8 mouse cellular contexts compared by ENCODE assay signal in genomic region chr3:108910303-108911080, GRCm38 (mm10). TPM values are rescaled to one million over a fixed set of nuclear protein-coding genes. Genes with fewer than 3 reads are reported as not detected.
DNase-seq lines count a peak whose midpoint lies in the region; ATAC-seq and TF ChIP-seq lines count a peak whose summit lies in the region.

No protein-coding gene starts in this region.

- H3K4me1 ChIP-seq in heart, embryonic 15.5 days (replicated peaks), result peaks cover 13% of the 10 kb centered on the region
- H3K4me1 ChIP-seq in limb, embryonic 10.5 days, result peaks cover 10% of the 10 kb centered on the region

- peak; percentile 14 for DNase-seq in left cerebral cortex, postnatal 4 days
- no peak for DNase-seq in left cerebral cortex, postnatal 25 days (ENCODE audit: low spot score in 2 of 2)
- peak; percentile 83 for DNase-seq in cerebellum, adult 8-10 months
- peak; percentile 44 for DNase-seq in limb, embryonic 10.5 days (ENCODE audit: low spot score)
- no peak for DNase-seq in layer of hippocampus, adult 11-12 months (ENCODE audit: low spot score)

- peak overlapping the region; percentile 98 for H3ac ChIP-seq in myocyte (ENCODE audit: control insufficient read depth, insufficient read length)

- peaks cover 53% of the 10 kb centered on the region for H3K79me2 ChIP-seq in myocyte (ENCODE audit: control insufficient read depth, insufficient read depth)

- H3K27ac ChIP-seq in heart, embryonic 15.5 days, result peak overlapping the region; percentile 99
- H3K27ac ChIP-seq in limb, embryonic 10.5 days, result peak overlapping the region; percentile 97

- no peaks in the 10 kb centered on the region for H3K9me3 ChIP-seq in heart, embryonic 15.5 days (replicated peaks)
- H3K9me3 ChIP-seq in limb, embryonic 10.5 days (replicated peaks), result no peaks in the 10 kb centered on the region

- H3K9ac ChIP-seq in heart, embryonic 15.5 days, result peak overlapping the region; percentile 92

- WGBS in heart, embryonic 15.5 days, result under 1% methylated on average over 31 of the region's 32 CpGs
- WGBS in limb, embryonic 10.5 days, result under 1% methylated on average over 32 of the region's 32 CpGs

- no peaks in the 10 kb centered on the region for H3K27me3 ChIP-seq in heart, embryonic 15.5 days
- no peaks in the 10 kb centered on the region for H3K27me3 ChIP-seq in limb, embryonic 10.5 days (ENCODE audit: low read depth, poor library complexity, severe bottlenecking)
- H3K27me3 ChIP-seq in myocyte (ENCODE audit: control insufficient read depth, insufficient read depth, insufficient read length), result no peaks in the 10 kb centered on the region

- ATAC-seq in heart, embryonic 15.5 days (replicated peaks; ENCODE audit: insufficient number of reproducible peaks, insufficient read depth, low FRiP score, low read depth), result no peak
- no peak for ATAC-seq in frontal cortex, adult (ENCODE audit: low TSS enrichment)

- H3K4me2 ChIP-seq in heart, embryonic 15.5 days, result peak overlapping the region; percentile 93
- H3K4me2 ChIP-seq in myocyte (ENCODE audit: low read depth), result peak overlapping the region; percentile 93

- H3K4me3 ChIP-seq in heart, embryonic 15.5 days, result peak overlapping the region; percentile 76
- peak overlapping the region; percentile 97 for H3K4me3 ChIP-seq in limb, embryonic 10.5 days
- H3K4me3 ChIP-seq in myocyte, result peak overlapping the region; percentile 99

- intact Hi-C loops in left cerebral cortex, postnatal 4 days (cut with DNase I), result loop anchor here (5.0 to 10.0 kb wide), 2 partner anchors 52 to 154 kb away; no protein-coding TSS in a partner anchor
- intact Hi-C loops in left cerebral cortex, postnatal 25 days (cut with DNase I), result loop anchor here (5.0 to 10.0 kb wide), 6 partner anchors 52 to 584 kb away; partner anchors contain the start of genes Gpsm2 and Stxbp3

- peaks cover 24% of the 10 kb centered on the region for H3K36me3 ChIP-seq in heart, embryonic 15.5 days
- H3K36me3 ChIP-seq in limb, embryonic 10.5 days, result peaks cover 31% of the 10 kb centered on the region
- peaks cover 32% of the 10 kb centered on the region for H3K36me3 ChIP-seq in myocyte (ENCODE audit: control insufficient read depth, insufficient read depth)

- TF ChIP-seq POLR2A in myocyte (IDR thresholded peaks at IDR 0.05; ENCODE audit: insufficient read length, low read depth), result no peak

TF ChIP-seq in myocyte, 11 proteins besides CTCF, POLR2A, EP300 and RAD21:
- TF ChIP-seq E2F4 (IDR thresholded peaks at IDR 0.05; ENCODE audit: insufficient read depth) (no peak), POLR2AphosphoS2 (IDR thresholded peaks at IDR 0.05; ENCODE audit: insufficient read length, low read depth) (no peak), USF1 (IDR thresholded peaks at IDR 0.05; ENCODE audit: low read depth) (no peak), TCF12 (IDR thresholded peaks at IDR 0.05; ENCODE audit: insufficient read depth, poor library complexity, severe bottlenecking) (no peak), MYOG (IDR thresholded peaks at IDR 0.05; ENCODE audit: control insufficient read depth in 1 of 3, insufficient read depth in 1 of 3, insufficient read length in 2 of 3, low read depth in 2 of 3) (no peak)

RNA-seq across cellular contexts. Expression of gene Prpf38b, which starts 1.0 kb away (rescaled TPM):
- total RNA-seq in left cerebral cortex, postnatal 4 days (2021), result 10 to 100 TPM; 49.4 to 57.6 TPM
- 10 to 100 TPM; 39.6 to 43.8 TPM for total RNA-seq in left cerebral cortex, postnatal 25 days (2021)
- polyA plus RNA-seq in heart, embryonic 15.5 days (2015; fragmentation: Nextera tagmentation; extraction: Ambion mirVana), result 48.1 and 51.6 TPM in 2 replicates
- polyA plus RNA-seq in limb, embryonic 10.5 days (2016; fragmentation: Nextera tagmentation; extraction: Ambion mirVana), result 69.9 and 72.6 TPM in 2 replicates
- 19.0 TPM for polyA plus RNA-seq in myocyte (2012; fragmentation: generic; extraction: Trizol)

RNA-seq across cellular contexts. Expression of gene Fndc7, which starts 20.7 kb away (rescaled TPM):
- under 1 TPM in 1 of 2 experiments, not detected in 1; 0.14 TPM for total RNA-seq in left cerebral cortex, postnatal 4 days (2021)
- under 1 TPM in 1 of 2 experiments, not detected in 1; 0.09 TPM for total RNA-seq in left cerebral cortex, postnatal 25 days (2021)
- polyA plus RNA-seq in heart, embryonic 15.5 days (2015; fragmentation: Nextera tagmentation; extraction: Ambion mirVana), result 0.09 and 0.36 TPM in 2 replicates
- 0.14 TPM in 1 of 2 replicates, not detected in the other for polyA plus RNA-seq in limb, embryonic 10.5 days (2016; fragmentation: Nextera tagmentation; extraction: Ambion mirVana)
- 0.26 TPM for polyA plus RNA-seq in myocyte (2012; fragmentation: generic; extraction: Trizol)

RNA-seq across cellular contexts. Expression of gene Henmt1, which starts 29.2 kb away (rescaled TPM):
- 1 to 10 TPM; 4.4 to 5.8 TPM for total RNA-seq in left cerebral cortex, postnatal 4 days (2021)
- 1 to 10 TPM; 3.1 to 4.4 TPM for total RNA-seq in left cerebral cortex, postnatal 25 days (2021)
- polyA plus RNA-seq in heart, embryonic 15.5 days (2015; fragmentation: Nextera tagmentation; extraction: Ambion mirVana), result 0.25 TPM in 1 of 2 replicates, not detected in the other
- 0.48 and 0.88 TPM in 2 replicates for polyA plus RNA-seq in limb, embryonic 10.5 days (2016; fragmentation: Nextera tagmentation; extraction: Ambion mirVana)
- polyA plus RNA-seq in myocyte (2012; fragmentation: generic; extraction: Trizol), result not detected

RNA-seq across cellular contexts. Expression of gene Gm9857, which starts 29.8 kb away (rescaled TPM):
- 1 to 10 TPM in 1 of 2 experiments, not detected in 1; 2.0 TPM for total RNA-seq in left cerebral cortex, postnatal 4 days (2021)
- not detected for total RNA-seq in left cerebral cortex, postnatal 25 days (2021)
- polyA plus RNA-seq in heart, embryonic 15.5 days (2015; fragmentation: Nextera tagmentation; extraction: Ambion mirVana), result not detected in 2 replicates
- not detected in 2 replicates for polyA plus RNA-seq in limb, embryonic 10.5 days (2016; fragmentation: Nextera tagmentation; extraction: Ambion mirVana)
- not detected for polyA plus RNA-seq in myocyte (2012; fragmentation: generic; extraction: Trizol)

Comparison
In these comparisons a context has a peak if more than half of its experiments do, and no peak if none do; other contexts are left out.
1. DNase-seq: peak in left cerebral cortex, postnatal 4 days (single experiment), cerebellum, adult 8-10 months (single experiment) and limb, embryonic 10.5 days (single experiment); none in left cerebral cortex, postnatal 25 days (0 of 2) and layer of hippocampus, adult 11-12 months (single experiment).
2. Peak in every context shown above with its lines, with median percentiles within 50 percentile points of each other: H3K4me3 ChIP-seq.